Mouse (Mus musculus): ENCODE results near the gene Flt4. TPM values are rescaled to one million over a fixed set of nuclear protein-coding genes. Genes with fewer than 3 reads are reported as not detected.

Flt4 gene
- polyA plus RNA-seq, 1 experiment from 2014 or later = 6.4 TPM

DNA sequence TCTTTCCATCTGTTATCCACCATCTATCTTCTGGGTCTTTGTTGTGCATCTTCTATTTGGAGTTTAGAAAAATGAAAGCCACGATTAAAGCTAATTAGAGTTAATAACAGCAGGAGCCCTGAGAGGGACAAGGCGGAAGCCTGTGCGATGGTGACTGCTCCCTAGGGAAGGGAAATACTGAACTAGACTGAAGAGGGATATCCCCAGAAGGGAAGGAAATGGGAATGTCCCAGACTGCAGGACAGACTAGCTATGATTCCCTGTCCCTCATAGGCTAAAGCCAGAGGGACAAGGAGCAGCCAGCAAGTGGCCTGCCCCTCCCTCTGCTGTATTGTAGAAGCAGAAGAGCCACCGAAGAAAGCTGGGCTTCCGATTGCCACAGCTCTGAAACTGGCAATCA, 12.9 kb downstream of the Flt4 start:
- WGBS = 78% methylated on average over 5 of the region's 5 CpGs

DNA sequence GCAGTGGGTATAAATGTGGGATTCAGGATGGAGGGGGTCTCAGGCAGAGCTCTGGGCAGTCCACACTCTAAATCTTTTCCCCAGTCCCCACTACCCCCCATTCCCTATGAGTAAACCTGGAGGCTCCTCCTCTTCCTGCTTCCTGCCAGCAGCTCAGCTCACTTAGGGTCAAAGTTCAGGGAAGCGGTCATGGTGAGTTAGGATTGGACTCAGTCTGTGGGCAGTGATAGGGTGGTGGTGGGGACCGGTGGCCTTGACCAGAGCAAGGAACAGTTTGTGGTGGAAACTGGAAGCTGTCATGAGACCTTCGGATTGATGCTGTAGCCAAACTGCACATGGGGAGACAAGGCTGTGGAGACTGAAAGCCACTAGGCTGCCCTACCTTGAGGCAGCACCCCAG, 15.1 kb downstream of the Flt4 start:
- no peak overlapping the region for H3K27ac ChIP-seq
- H3K27me3 ChIP-seq (ENCODE audit: low read depth, poor library complexity, severe bottlenecking) = no peaks in the 10 kb centered on the region
- no peaks in the 10 kb centered on the region for H3K4me1 ChIP-seq
- no peaks in the 10 kb centered on the region for H3K36me3 ChIP-seq
- H3K9me3 ChIP-seq (replicated peaks) = no peaks in the 10 kb centered on the region
- DNase-seq (ENCODE audit: low spot score) = no peak
- 90% methylated on average over 3 of the region's 3 CpGs for WGBS
- no peak overlapping the region for H3K4me3 ChIP-seq

More for the DNA sequence above, 12.9 kb downstream of the Flt4 start:
- Histone ChIP-seq H3K4me3 (no peak overlapping the region), H3K27ac (no peak overlapping the region), H3K4me1 (no peaks in the 10 kb centered on the region), H3K9me3 (replicated peaks) (no peaks in the 10 kb centered on the region), H3K36me3 (no peaks in the 10 kb centered on the region), H3K27me3 (ENCODE audit: low read depth, poor library complexity, severe bottlenecking) (no peaks in the 10 kb centered on the region)
- DNase-seq (ENCODE audit: low spot score) = no peak

- no peak overlapping the region for H3K4me3 ChIP-seq
- 62% methylated on average over 15 of the region's 15 CpGs for WGBS
- H3K4me1 ChIP-seq = no peaks in the 10 kb centered on the region
- H3K27me3 ChIP-seq (ENCODE audit: low read depth, poor library complexity, severe bottlenecking) = peaks cover 7% of the 10 kb centered on the region; the same call in 1 of the 2 replicates
- no peaks in the 10 kb centered on the region for H3K36me3 ChIP-seq
- no peak for DNase-seq (ENCODE audit: low spot score)
- H3K9me3 ChIP-seq (replicated peaks) = no peaks in the 10 kb centered on the region
- no peak overlapping the region for H3K27ac ChIP-seq
These were observed 16.8 kb downstream of the Flt4 start for GRCm38 (mm10) chr11:49625863-49626262.

DNA sequence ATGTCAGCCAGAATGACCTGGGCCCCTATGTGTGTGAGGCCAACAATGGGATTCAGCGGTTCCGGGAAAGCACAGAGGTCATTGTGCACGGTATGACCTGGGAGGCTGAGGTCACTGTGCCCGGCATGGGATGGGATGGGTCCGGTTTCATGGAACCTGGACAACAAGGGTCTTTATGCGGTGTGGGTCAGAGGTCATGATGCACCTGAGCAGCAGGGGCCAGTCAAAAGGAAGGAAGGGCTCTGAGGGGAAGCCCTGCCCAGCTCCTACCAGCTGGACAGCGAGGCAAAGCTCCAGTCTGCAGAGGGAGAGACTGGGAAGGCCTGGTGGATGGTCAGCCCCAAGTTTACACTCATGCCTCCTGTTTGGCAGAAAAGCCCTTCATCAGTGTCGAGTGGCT, 17.7 kb downstream of the Flt4 start:
- Histone ChIP-seq H3K27ac (no peak overlapping the region), H3K9me3 (replicated peaks) (no peaks in the 10 kb centered on the region), H3K27me3 (ENCODE audit: low read depth, poor library complexity, severe bottlenecking) (peaks cover 12% of the 10 kb centered on the region; the same call in 1 of the 2 replicates), H3K4me1 (no peaks in the 10 kb centered on the region), H3K36me3 (no peaks in the 10 kb centered on the region), H3K4me3 (no peak overlapping the region)
- WGBS = 68% methylated on average over 8 of the region's 8 CpGs
- DNase-seq (ENCODE audit: low spot score) = no peak

DNA sequence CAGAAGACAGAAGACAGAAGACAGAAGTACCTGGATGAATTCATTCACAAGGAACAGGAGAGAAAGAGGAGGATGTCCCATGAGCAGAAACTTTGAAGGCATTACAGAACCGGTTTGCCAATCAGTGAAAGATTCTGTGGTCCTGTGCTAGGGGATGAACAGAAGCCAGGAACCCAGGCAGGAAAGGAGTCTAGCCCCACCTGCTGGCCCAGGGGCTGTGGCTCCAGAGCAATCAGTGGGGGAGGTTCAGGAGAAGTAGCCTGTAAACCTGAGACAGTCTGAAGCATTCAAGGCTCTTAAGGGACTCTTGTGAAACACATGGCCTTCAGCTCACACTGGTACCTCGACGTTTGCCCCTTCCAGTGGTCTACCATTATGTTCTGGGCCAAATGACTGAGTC, 22.1 kb downstream of the Flt4 start:
- peaks cover 55% of the 10 kb centered on the region for H3K27me3 ChIP-seq (ENCODE audit: low read depth, poor library complexity, severe bottlenecking)
- peaks cover 10% of the 10 kb centered on the region for H3K4me1 ChIP-seq
- H3K36me3 ChIP-seq = no peaks in the 10 kb centered on the region
- H3K27ac ChIP-seq = no peak overlapping the region
- WGBS = 45% methylated on average over 3 of the region's 3 CpGs
- no peak overlapping the region for H3K4me3 ChIP-seq
- H3K9me3 ChIP-seq (replicated peaks) = no peaks in the 10 kb centered on the region
- DNase-seq (ENCODE audit: low spot score) = no peak

DNA sequence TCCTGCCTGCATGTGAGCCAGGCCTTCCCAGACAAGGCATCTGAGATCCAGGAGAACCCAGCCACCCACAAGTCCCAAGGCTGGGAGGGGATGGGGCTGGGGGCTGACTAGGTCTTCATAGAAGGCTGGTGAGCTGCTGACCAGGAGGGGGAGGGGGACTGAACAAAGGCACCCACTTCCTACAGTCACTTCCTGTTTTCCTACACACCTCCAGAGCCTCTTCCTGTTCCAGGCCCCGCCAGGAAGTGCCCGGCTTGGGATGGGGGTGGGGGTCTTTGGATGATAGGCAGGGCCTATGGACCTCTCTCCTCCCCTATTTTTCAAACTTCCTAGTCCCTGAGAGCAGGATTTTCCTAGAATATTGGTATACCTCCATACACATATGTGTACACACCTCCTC, 23.2 kb downstream of the Flt4 start:
- Histone ChIP-seq H3K4me3 (no peak overlapping the region), H3K27me3 (ENCODE audit: low read depth, poor library complexity, severe bottlenecking) (peaks cover 66% of the 10 kb centered on the region), H3K27ac (0 out of 2 replicates have a peak overlapping the region, but pooled peaks have one; percentile 28), H3K36me3 (no peaks in the 10 kb centered on the region), H3K4me1 (peaks cover 14% of the 10 kb centered on the region), H3K9me3 (replicated peaks) (no peaks in the 10 kb centered on the region)
- 80% methylated on average over 2 of the region's 2 CpGs for WGBS
- no peak for DNase-seq (ENCODE audit: low spot score)

GRCm38 (mm10) chr11:49634101-49634500, 25.0 kb downstream of the Flt4 start:
- no peak for DNase-seq (ENCODE audit: low spot score)

DNA sequence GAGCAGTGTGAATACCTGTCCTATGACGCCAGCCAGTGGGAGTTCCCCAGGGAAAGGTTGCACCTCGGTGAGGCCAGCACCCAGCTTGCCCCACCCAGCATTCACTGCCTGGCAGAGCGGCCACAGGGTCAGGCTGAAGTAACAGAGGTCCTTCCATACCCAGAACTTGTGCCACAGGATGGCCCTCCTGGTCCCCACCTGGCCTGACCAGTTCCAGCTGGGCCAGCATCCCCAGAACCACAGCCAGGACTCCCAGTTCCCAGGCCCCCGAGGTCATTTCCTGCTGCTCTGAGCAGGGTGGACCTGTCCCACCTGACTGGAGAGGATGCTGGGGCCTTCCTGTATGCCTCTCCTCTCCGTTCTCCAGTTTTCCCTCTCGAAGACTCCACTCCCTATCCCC, 26.6 kb downstream of the Flt4 start:
- Histone ChIP-seq H3K4me3 (no peak overlapping the region), H3K36me3 (no peaks in the 10 kb centered on the region), H3K27me3 (ENCODE audit: low read depth, poor library complexity, severe bottlenecking) (peaks cover 72% of the 10 kb centered on the region), H3K4me1 (peaks cover 14% of the 10 kb centered on the region), H3K9me3 (replicated peaks) (no peaks in the 10 kb centered on the region), H3K27ac (no peak overlapping the region)
- WGBS = 66% methylated on average over 6 of the region's 6 CpGs
- no peak for DNase-seq (ENCODE audit: low spot score)

More at GRCm38 (mm10) chr11:49634101-49634500, 25.0 kb downstream of the Flt4 start:
- no peak overlapping the region for H3K27ac ChIP-seq
- H3K36me3 ChIP-seq = no peaks in the 10 kb centered on the region
- no peaks in the 10 kb centered on the region for H3K9me3 ChIP-seq (replicated peaks)
- H3K27me3 ChIP-seq (ENCODE audit: low read depth, poor library complexity, severe bottlenecking) = peaks cover 78% of the 10 kb centered on the region
- WGBS = 8% methylated on average over 22 of the region's 22 CpGs
- H3K4me1 ChIP-seq = peaks cover 14% of the 10 kb centered on the region
- H3K4me3 ChIP-seq = no peak overlapping the region; the same call in 1 of the 2 replicates

GRCm38 (mm10) chr11:49636449-49636848, 27.4 kb downstream of the Flt4 start:
- H3K4me3 ChIP-seq = 0 out of 2 replicates have a peak overlapping the region, but pooled peaks have one; percentile 19
- no peak overlapping the region for H3K27ac ChIP-seq
- H3K9me3 ChIP-seq (replicated peaks) = no peaks in the 10 kb centered on the region
- 3% methylated on average over 11 of the region's 11 CpGs for WGBS
- DNase-seq (ENCODE audit: low spot score) = peak; percentile 43
- peaks cover 14% of the 10 kb centered on the region for H3K4me1 ChIP-seq
- H3K36me3 ChIP-seq = no peaks in the 10 kb centered on the region
- H3K27me3 ChIP-seq (ENCODE audit: low read depth, poor library complexity, severe bottlenecking) = peaks cover 70% of the 10 kb centered on the region

GRCm38 (mm10) chr11:49645677-49646076, 36.6 kb downstream of the Flt4 start:
- 61% methylated on average over 8 of the region's 8 CpGs for WGBS
- Histone ChIP-seq H3K9me3 (replicated peaks) (no peaks in the 10 kb centered on the region), H3K27ac (0 out of 2 replicates have a peak overlapping the region, but pooled peaks have one; percentile 6), H3K4me1 (peaks cover 6% of the 10 kb centered on the region), H3K36me3 (no peaks in the 10 kb centered on the region), H3K4me3 (no peak overlapping the region), H3K27me3 (ENCODE audit: low read depth, poor library complexity, severe bottlenecking) (no peaks in the 10 kb centered on the region)
- no peak for DNase-seq (ENCODE audit: low spot score)

- Histone ChIP-seq H3K36me3 (no peaks in the 10 kb centered on the region), H3K4me3 (no peak overlapping the region), H3K9me3 (replicated peaks) (no peaks in the 10 kb centered on the region), H3K27ac (no peak overlapping the region; the same call in 1 of the 2 replicates), H3K27me3 (ENCODE audit: low read depth, poor library complexity, severe bottlenecking) (no peaks in the 10 kb centered on the region), H3K4me1 (peaks cover 17% of the 10 kb centered on the region)
- WGBS = 58% methylated on average over 18 of the region's 18 CpGs
- peak; percentile 58 for DNase-seq (ENCODE audit: low spot score)
These were observed 41.3 kb downstream of the Flt4 start for GRCm38 (mm10) chr11:49650113-49650993.

DNA sequence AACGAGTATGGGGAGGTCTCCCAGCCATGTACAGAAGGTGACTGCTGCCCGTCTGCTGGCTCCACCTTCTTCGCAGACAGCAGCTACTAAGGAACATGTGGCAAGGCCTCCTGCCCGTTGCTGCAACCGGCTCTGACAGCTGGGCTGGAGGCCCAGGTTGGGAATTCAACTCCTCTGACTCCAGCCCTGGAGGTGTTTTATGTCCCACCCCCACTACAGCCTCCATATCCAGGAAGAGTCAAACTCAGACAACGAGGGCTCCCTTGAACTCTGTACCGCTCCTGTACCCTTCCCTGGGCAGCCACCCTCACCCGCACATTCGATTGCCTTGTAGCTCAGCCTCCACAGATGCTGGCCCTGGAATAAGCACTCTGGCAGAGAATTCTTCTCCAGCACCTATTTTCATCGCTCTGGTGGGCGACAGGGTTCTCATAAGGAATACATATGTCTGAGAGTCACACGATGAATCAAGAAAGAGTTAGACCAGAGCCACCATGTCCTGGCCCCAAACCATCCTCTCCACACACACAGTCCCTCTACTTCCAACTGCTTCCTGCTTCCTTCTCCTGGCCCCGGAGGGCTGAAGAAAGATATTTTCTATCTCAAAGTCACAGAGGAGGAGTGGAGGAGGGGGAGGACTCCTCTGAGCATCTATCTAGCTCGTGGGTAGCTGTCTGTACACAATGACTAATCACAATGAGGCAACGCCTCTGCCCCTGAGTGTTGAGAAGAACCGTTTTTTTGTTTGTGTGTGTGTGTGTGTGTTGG, 42.1 kb downstream of the Flt4 start:
- no peaks in the 10 kb centered on the region for H3K36me3 ChIP-seq
- H3K27me3 ChIP-seq (ENCODE audit: low read depth, poor library complexity, severe bottlenecking) = no peaks in the 10 kb centered on the region
- no peaks in the 10 kb centered on the region for H3K9me3 ChIP-seq (replicated peaks)
- WGBS = 71% methylated on average over 16 of the region's 16 CpGs
- no peak overlapping the region for H3K4me3 ChIP-seq
- peaks cover 13% of the 10 kb centered on the region for H3K4me1 ChIP-seq
- H3K27ac ChIP-seq = no peak overlapping the region; the same call in 1 of the 2 replicates
- DNase-seq (ENCODE audit: low spot score) = no peak
